Mouse (Mus musculus): ENCODE data around the gene Slc17a7. TPM values are rescaled to one million over a fixed set of nuclear protein-coding genes. Genes with fewer than 3 reads are reported as not detected.
"Not testable (repeated sequence)": the region's sequence is repeated elsewhere in the genome, so short reads cannot be mapped to it uniquely, and the experiment has no call there.

The Slc17a7 gene
- total RNA-seq, 2 experiments from 2014 or later, result 0.31 to 0.36 TPM

- intact Hi-C loops (cut with DNase I), result no loop called here
- TF ChIP-seq CTCF (IDR thresholded peaks at IDR 0.05), result no peak
- peak; percentile 51 for DNase-seq
- no peak overlapping the region for H3K4me3 ChIP-seq
- H3K27ac ChIP-seq, result peak overlapping the region; percentile 77
Measured at GRCm38 (mm10) chr7:45149545-45149944, 14.2 kb upstream of the Slc17a7 start.

- Histone ChIP-seq H3K27ac (peak overlapping the region; percentile 77), H3K4me3 (no peak overlapping the region)
- TF ChIP-seq CTCF (IDR thresholded peaks at IDR 0.05), result no peak
- intact Hi-C loops (cut with DNase I), result no loop called here
- DNase-seq, result no peak
Measured at GRCm38 (mm10) chr7:45150321-45150720, 13.4 kb upstream of the Slc17a7 start.

- H3K4me3 ChIP-seq, result no peak overlapping the region
- intact Hi-C loops (cut with DNase I), result no loop called here
- TF ChIP-seq CTCF (IDR thresholded peaks at IDR 0.05), result no peak
- DNase-seq, result peak; percentile 64
- peak overlapping the region; percentile 77 for H3K27ac ChIP-seq
Measured at GRCm38 (mm10) chr7:45151303-45151702, 12.4 kb upstream of the Slc17a7 start.

DNA sequence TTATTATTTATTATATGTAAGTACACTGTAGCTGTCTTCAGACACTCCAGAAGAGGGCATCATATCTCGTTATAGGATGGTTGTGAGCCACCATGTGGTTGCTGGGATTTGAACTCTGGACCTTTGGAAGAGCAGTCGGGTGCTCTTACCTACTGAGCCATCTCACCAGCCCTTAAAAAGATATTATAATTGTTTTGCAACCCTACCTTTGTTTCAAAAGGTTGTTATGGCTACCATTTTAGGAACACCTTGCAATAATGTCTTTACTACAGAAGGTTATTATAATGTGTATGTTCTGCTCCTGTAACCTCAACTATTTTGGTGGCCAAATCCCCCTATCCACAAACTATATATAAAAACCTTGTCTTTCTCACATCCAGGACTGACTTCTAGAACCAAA lies 10.7 kb upstream of the Slc17a7 start:
- H3K4me3 ChIP-seq; intact Hi-C loops (cut with DNase I); DNase-seq: not testable (repeated sequence)
- H3K27ac ChIP-seq, result peak overlapping the region; percentile 97

DNA sequence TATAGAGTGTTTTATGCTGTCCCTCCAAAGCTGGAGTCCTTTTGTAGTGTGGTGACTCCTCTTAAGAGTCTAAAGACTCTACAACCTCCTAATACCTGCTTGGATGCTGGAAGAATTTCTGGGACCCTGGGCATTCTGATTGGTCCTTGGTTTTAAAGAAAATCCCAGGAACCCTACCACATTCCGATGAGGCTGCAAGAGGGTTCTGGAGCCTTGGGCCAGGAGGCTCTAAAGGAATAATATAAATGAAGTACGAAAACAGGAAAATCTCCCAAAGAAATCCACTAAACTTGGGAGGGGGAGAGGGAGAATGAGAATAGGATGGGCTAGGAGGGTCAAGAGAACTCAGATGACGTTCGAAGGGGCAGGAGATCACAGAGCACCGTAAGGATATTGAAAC lies 10.2 kb upstream of the Slc17a7 start:
- peak overlapping the region; percentile 86 for H3K4me3 ChIP-seq
- intact Hi-C loops (cut with DNase I), result no loop called here
- peak overlapping the region; percentile 97 for H3K27ac ChIP-seq
- TF ChIP-seq CTCF (IDR thresholded peaks at IDR 0.05), result no peak
- no peak for DNase-seq

DNA sequence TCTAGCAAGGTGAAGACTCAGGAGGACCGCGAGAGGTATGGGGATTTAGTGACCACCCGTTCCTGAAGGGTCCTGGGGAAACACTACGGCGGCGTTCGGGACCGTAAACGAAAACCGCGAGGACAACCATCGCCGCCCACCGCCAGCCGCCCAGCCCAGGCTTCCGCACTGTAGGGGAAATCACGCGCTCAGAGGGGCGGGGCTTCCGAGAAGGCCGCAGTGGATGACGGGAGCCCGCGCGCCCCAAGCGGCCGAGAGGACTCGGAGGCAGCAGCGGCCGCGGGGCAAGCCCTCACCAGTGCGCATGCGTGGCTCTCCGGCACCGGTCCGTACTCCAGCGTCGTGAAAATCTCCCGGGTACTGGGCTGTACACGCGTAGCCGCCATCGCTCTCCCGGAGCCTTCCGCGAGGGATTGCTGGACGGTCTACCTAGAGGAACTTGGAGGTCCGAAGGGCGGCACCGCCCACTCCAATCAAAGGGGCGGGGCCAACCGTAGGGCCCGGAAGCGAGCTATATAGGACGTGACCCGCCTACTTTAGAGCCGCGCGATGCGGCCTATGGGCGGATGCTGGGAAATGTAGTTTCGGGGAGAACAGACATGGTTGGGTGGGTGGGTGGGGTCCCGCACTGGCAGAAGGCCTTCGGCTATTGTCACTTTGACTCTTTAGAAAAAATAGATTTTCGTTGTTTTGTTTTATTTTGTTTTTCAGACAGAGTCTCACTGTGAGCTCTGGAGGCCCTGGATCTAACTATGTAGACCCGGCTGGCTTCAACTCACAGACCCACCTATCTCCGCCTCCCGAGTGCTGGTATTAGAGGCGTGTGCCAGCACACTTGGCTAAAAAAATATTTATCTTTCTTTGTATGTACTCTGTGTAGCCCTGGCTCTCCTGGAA lies 9.4 kb upstream of the Slc17a7 start, which contains the start of the genes Pih1d1 and Aldh16a1:
TSS of gene Pih1d1 (plus strand) at position 208 of the 897 bp plus-strand sequence.
TSS of gene Aldh16a1 (minus strand) at position 489 of the 897 bp plus-strand sequence.
- TF ChIP-seq CTCF (IDR thresholded peaks at IDR 0.05), result peak; percentile 68
- Histone ChIP-seq H3K27ac (peak within 1 kb of the TSS; percentile 97), H3K4me3 (peak within 1 kb of the TSS; percentile 86)
- peak; percentile 99 for DNase-seq
- intact Hi-C loops (cut with DNase I), result no loop called here

DNA sequence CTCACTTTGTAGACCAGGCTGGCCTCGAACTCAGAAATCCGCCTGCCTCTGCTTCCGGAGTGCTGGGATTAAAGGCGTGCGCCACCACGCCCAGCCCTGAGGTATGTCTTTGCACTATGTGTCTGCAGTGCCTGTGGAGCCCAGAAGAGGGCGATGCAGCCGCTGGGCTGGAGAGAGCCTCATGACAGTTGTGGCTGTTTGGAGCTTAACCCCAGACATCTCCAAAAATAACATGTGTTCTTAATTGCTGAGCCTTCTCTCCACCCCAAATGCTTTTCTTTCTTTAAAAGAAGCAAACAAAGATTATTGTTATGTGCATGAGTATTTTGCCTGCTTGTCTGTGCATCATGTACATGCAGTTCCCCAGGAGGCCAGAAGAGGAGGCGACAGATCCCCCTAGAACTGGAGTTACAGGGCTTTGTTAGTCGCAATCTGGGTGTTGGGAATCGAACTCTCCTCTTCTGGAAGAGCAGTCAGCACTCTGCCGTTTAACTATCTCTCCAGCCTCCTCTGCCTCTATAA lies 8.7 kb upstream of the Slc17a7 start:
- peak; percentile 76 for DNase-seq

DNA sequence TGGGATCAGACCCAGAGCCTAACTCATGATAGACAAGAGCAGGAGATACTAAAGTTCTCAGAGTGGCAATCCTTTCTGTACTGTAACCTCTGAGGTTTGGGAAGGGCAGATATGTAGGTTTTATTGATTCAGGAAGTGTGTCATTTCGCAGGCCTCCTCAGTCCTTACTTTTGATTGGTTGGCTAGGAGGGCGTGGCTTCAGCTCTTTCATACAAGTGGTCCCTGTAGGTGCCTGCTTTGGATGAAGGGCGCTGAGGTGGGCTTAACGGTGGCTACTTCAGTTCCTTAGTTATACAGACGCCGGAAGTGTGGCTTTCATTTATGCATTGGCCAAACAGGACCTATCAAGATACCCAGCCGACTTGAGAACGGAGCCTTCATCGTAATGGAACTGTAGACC lies 8.2 kb upstream of the Slc17a7 start:
- DNase-seq, result no peak
- intact Hi-C loops (cut with DNase I), result no loop called here
- TF ChIP-seq CTCF (IDR thresholded peaks at IDR 0.05), result no peak
- H3K4me3 ChIP-seq, result no peak overlapping the region
- H3K27ac ChIP-seq, result peak overlapping the region; percentile 97; the same call in 1 of the 2 replicates

More for the DNA sequence above, 8.7 kb upstream of the Slc17a7 start:
- intact Hi-C loops (cut with DNase I), result no loop called here
- Histone ChIP-seq H3K4me3 (peak overlapping the region; percentile 86), H3K27ac (peak overlapping the region; percentile 97)
- TF ChIP-seq CTCF (IDR thresholded peaks at IDR 0.05), result peak; percentile 62

GRCm38 (mm10) chr7:45156206-45156605 lies 7.5 kb upstream of the Slc17a7 start:
- H3K4me3 ChIP-seq, result no peak overlapping the region
- intact Hi-C loops (cut with DNase I), result no loop called here
- no peak overlapping the region for H3K27ac ChIP-seq
- no peak for TF ChIP-seq CTCF (IDR thresholded peaks at IDR 0.05)
- DNase-seq, result no peak

DNA sequence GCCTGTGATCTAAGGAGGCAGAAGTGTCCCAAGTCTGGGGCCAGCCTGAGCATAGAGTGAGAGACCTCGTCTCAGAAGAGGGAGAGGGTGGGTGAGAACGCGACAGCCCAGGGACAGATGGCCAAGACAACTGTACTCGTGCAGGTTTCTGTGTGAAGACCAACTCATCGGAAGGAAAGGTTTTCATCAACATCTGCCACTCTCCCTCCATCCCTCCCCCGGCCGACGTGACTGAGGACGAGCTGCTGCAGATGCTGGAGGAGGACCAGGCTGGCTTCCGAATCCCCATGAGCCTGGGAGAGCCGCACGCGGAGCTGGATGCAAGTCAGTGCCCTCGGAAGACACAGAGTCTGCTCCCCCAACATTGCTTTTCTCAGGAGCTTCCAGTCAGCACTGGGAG lies 6.3 kb upstream of the Slc17a7 start:
- Histone ChIP-seq H3K27ac (no peak overlapping the region), H3K4me3 (no peak overlapping the region)
- no peak for DNase-seq
- intact Hi-C loops (cut with DNase I), result no loop called here
- TF ChIP-seq CTCF (IDR thresholded peaks at IDR 0.05), result no peak

GRCm38 (mm10) chr7:45158991-45159390 lies 4.8 kb upstream of the Slc17a7 start:
- intact Hi-C loops (cut with DNase I), result no loop called here
- no peak for TF ChIP-seq CTCF (IDR thresholded peaks at IDR 0.05)
- H3K4me3 ChIP-seq, result no peak overlapping the region
- no peak for DNase-seq
- H3K27ac ChIP-seq, result no peak overlapping the region

DNA sequence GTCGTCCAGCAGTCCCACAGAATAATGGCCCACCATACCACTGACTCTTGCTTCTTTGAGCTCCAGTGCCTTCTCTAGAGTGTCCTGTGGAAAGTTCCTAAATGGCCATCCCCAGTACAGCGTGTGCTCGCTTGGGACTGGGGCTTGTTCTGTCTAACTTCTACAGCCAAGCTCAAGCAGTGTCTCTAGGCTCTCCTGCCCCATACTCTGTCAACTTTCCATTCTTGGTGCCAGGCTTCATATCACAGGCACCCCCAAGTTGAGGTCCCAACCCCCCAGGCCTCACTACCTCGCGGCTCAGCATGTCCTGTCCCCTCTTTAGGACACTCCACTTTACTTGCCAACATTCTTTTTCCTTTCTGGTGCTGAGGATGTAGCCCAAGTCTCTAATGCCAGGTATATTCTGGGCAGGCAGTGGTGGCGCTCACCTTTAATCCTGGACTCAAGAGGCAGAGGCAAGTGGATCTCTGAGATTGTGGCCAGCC lies 3.4 kb upstream of the Slc17a7 start:
- H3K4me3 ChIP-seq, result no peak overlapping the region
- no peak overlapping the region for H3K27ac ChIP-seq
- TF ChIP-seq CTCF (IDR thresholded peaks at IDR 0.05), result no peak
- DNase-seq, result no peak
- intact Hi-C loops (cut with DNase I), result no loop called here

- Histone ChIP-seq H3K27ac (no peak overlapping the region), H3K4me3 (no peak overlapping the region)
- DNase-seq, result no peak
- no peak for TF ChIP-seq CTCF (IDR thresholded peaks at IDR 0.05)
- intact Hi-C loops (cut with DNase I), result no loop called here
Measured at GRCm38 (mm10) chr7:45160866-45161265, 2.9 kb upstream of the Slc17a7 start.
